Mouse (Mus musculus) liver, embryonic 12.5 days (tissue): ENCODE results near the gene Tmed9. TPM values are rescaled to one million over a fixed set of nuclear protein-coding genes. Genes with fewer than 3 reads are reported as not detected.

ENCODE experiments used
- ATAC-seq: fragments of 200-750 bp; cut with Nextera tagmentation; 2 replicates; pipeline ENCODE4 v1.8.0; 2017; ENCODE audit warnings: moderate number of reproducible peaks, mild to moderate bottlenecking, moderate library complexity
- H3K27ac ChIP-seq: fragments of 300-500 bp; sonication (generic); 2 replicates; pipeline ENCODE4 v1.5.1; 2016; ENCODE audit warnings: mild to moderate bottlenecking
- H3K27me3 ChIP-seq: fragments of 300-500 bp; sonication (generic); replicated peaks from 2 replicates; pipeline ENCODE4 v1.6.1; 2016; ENCODE audit warnings: mild to moderate bottlenecking, moderate library complexity
- H3K36me3 ChIP-seq: fragments of 300-500 bp; sonication (generic); 2 replicates; pipeline ENCODE4 v1.6.1; 2016; ENCODE audit warnings: mild to moderate bottlenecking, moderate library complexity
- H3K4me1 ChIP-seq: fragments of 300-500 bp; sonication (generic); 2 replicates; pipeline ENCODE4 v1.6.1; 2016
- H3K4me2 ChIP-seq: fragments of 300-500 bp; sonication (generic); 2 replicates; pipeline ENCODE4 v1.6.1; 2016; ENCODE audit warnings: mild to moderate bottlenecking, moderate library complexity
- H3K4me3 ChIP-seq: fragments of 300-500 bp; sonication (generic); 2 replicates; pipeline ENCODE4 v1.5.1; 2016; ENCODE audit warnings: mild to moderate bottlenecking, moderate library complexity
- H3K9ac ChIP-seq: fragments of 300-500 bp; sonication (generic); 2 replicates; pipeline ENCODE4 v1.6.1; 2016; ENCODE audit warnings: mild to moderate bottlenecking, moderate library complexity
- H3K9me3 ChIP-seq: fragments of 300-500 bp; sonication (generic); replicated peaks from 2 replicates; pipeline ENCODE4 v1.6.1; 2016; ENCODE audit warnings: mild to moderate bottlenecking, moderate library complexity
- WGBS: fragments of 180-500 bp; shearing (Covaris S2); methylation state at CpG from one replicate; pipeline ENCODE4 v1.1.7; 2016; ENCODE audit not compliant: insufficient replicate concordance; 5-methylcytosine and 5-hydroxymethylcytosine counted together
- polyA plus RNA-seq: library from polyadenylated mRNA; unstranded; fragments of >200 nt; fragmentation: Nextera tagmentation; extraction: Ambion mirVana; gene quantifications from 2 replicates; pipeline ENCODE4 v1.2.1, GENCODE M21; 2016

The Tmed9 gene
- 73.8 and 75.8 TPM in 2 replicates for polyA plus RNA-seq

- ATAC-seq = no peak
- WGBS = 78% methylated on average over 2 of the region's 2 CpGs
- H3K9me3 ChIP-seq = no peaks in the 10 kb centered on the region
- H3K27me3 ChIP-seq = no peaks in the 10 kb centered on the region
- H3K4me3 ChIP-seq = no peak within 1 kb of the TSS
- no peak within 1 kb of the TSS for H3K4me2 ChIP-seq
- H3K9ac ChIP-seq = no peak within 1 kb of the TSS
- H3K27ac ChIP-seq = no peak within 1 kb of the TSS
- peaks cover 9% of the 10 kb centered on the region for H3K36me3 ChIP-seq
- peaks cover 30% of the 10 kb centered on the region for H3K4me1 ChIP-seq
Observed at GRCm38 (mm10) chr13:55573432-55573831, at the start of gene Tmed9. TSS of gene Tmed9 (plus strand) at chr13:55573732.

- Histone ChIP-seq H3K27ac (0 out of 2 replicates have a peak overlapping the region, but pooled peaks have one; percentile 12), H3K36me3 (peaks cover 7% of the 10 kb centered on the region), H3K4me3 (no peak overlapping the region), H3K4me2 (no peak overlapping the region), H3K27me3 (peaks cover 3% of the 10 kb centered on the region; the same call in 1 of the 2 replicates), H3K4me1 (peaks cover 35% of the 10 kb centered on the region), H3K9ac (no peak overlapping the region), H3K9me3 (no peaks in the 10 kb centered on the region)
- no peak for ATAC-seq
- 82% methylated on average over 23 of the region's 23 CpGs for WGBS
Observed at GRCm38 (mm10) chr13:55523951-55524600, 49.5 kb upstream of the Tmed9 start.

- no peak overlapping the region for H3K9ac ChIP-seq
- WGBS = 70% methylated on average over 16 of the region's 16 CpGs
- ATAC-seq = no peak
- no peak overlapping the region for H3K4me2 ChIP-seq
- H3K27ac ChIP-seq = no peak overlapping the region
- peaks cover 26% of the 10 kb centered on the region for H3K36me3 ChIP-seq
- no peaks in the 10 kb centered on the region for H3K9me3 ChIP-seq
- H3K4me1 ChIP-seq = peaks cover 48% of the 10 kb centered on the region
- no peaks in the 10 kb centered on the region; the same call in 1 of the 2 replicates for H3K27me3 ChIP-seq
- no peak overlapping the region for H3K4me3 ChIP-seq
Observed at GRCm38 (mm10) chr13:55525733-55526553, 47.6 kb upstream of the Tmed9 start.

GRCm38 (mm10) chr13:55527212-55527611, 46.3 kb upstream of the Tmed9 start:
- Histone ChIP-seq H3K4me1 (peaks cover 48% of the 10 kb centered on the region), H3K36me3 (peaks cover 39% of the 10 kb centered on the region), H3K4me2 (peak overlapping the region; percentile 21), H3K27ac (peak overlapping the region; percentile 73), H3K9me3 (no peaks in the 10 kb centered on the region), H3K9ac (no peak overlapping the region), H3K4me3 (0 out of 2 replicates have a peak overlapping the region, but pooled peaks have one; percentile 11), H3K27me3 (no peaks in the 10 kb centered on the region)
- WGBS = 72% methylated on average over 16 of the region's 16 CpGs
- ATAC-seq = 0 out of 2 replicates have a peak, but pooled peaks have one; percentile 1

- Histone ChIP-seq H3K4me3 (0 out of 2 replicates have a peak overlapping the region, but pooled peaks have one; percentile 11), H3K27ac (peak overlapping the region; percentile 73), H3K36me3 (peaks cover 46% of the 10 kb centered on the region), H3K27me3 (no peaks in the 10 kb centered on the region), H3K4me1 (peaks cover 44% of the 10 kb centered on the region), H3K4me2 (peak overlapping the region; percentile 21), H3K9me3 (no peaks in the 10 kb centered on the region), H3K9ac (peak overlapping the region; percentile 45; the same call in 1 of the 2 replicates)
- ATAC-seq = peak; percentile 53
- WGBS = 24% methylated on average over 18 of the region's 18 CpGs
Observed at GRCm38 (mm10) chr13:55527834-55528772, 45.4 kb upstream of the Tmed9 start.

GRCm38 (mm10) chr13:55529198-55529915, 44.2 kb upstream of the Tmed9 start, which contains the start of gene Dok3:
TSS of gene Dok3 (minus strand) at chr13:55529296.
- Histone ChIP-seq H3K9me3 (no peaks in the 10 kb centered on the region), H3K27ac (peak within 1 kb of the TSS; percentile 67), H3K4me1 (peaks cover 37% of the 10 kb centered on the region), H3K36me3 (peaks cover 52% of the 10 kb centered on the region), H3K4me3 (0 out of 2 replicates have a peak within 1 kb of the TSS, but pooled peaks have one; percentile 11), H3K4me2 (peak within 1 kb of the TSS; percentile 21), H3K9ac (peak within 1 kb of the TSS; percentile 45; the same call in 1 of the 2 replicates), H3K27me3 (no peaks in the 10 kb centered on the region)
- 54% methylated on average over 8 of the region's 8 CpGs for WGBS
- ATAC-seq = no peak

GRCm38 (mm10) chr13:55535191-55535590, 38.3 kb upstream of the Tmed9 start:
- no peaks in the 10 kb centered on the region for H3K9me3 ChIP-seq
- peak overlapping the region; percentile 95 for H3K4me2 ChIP-seq
- no peak overlapping the region for H3K9ac ChIP-seq
- ATAC-seq = no peak
- peak overlapping the region; percentile 86; the same call in 1 of the 2 replicates for H3K4me3 ChIP-seq
- H3K36me3 ChIP-seq = peaks cover 66% of the 10 kb centered on the region
- WGBS = 81% methylated on average over 15 of the region's 15 CpGs
- H3K4me1 ChIP-seq = peaks cover 26% of the 10 kb centered on the region
- no peak overlapping the region for H3K27ac ChIP-seq
- H3K27me3 ChIP-seq = no peaks in the 10 kb centered on the region

GRCm38 (mm10) chr13:55535796-55536193, 37.7 kb upstream of the Tmed9 start:
- peaks cover 66% of the 10 kb centered on the region for H3K36me3 ChIP-seq
- H3K4me1 ChIP-seq = peaks cover 29% of the 10 kb centered on the region
- peak overlapping the region; percentile 86 for H3K4me3 ChIP-seq
- no peaks in the 10 kb centered on the region for H3K27me3 ChIP-seq
- no peaks in the 10 kb centered on the region for H3K9me3 ChIP-seq
- peak overlapping the region; percentile 62 for H3K27ac ChIP-seq
- 15% methylated on average over 17 of the region's 17 CpGs for WGBS
- no peak for ATAC-seq
- peak overlapping the region; percentile 84 for H3K9ac ChIP-seq
- peak overlapping the region; percentile 95 for H3K4me2 ChIP-seq

GRCm38 (mm10) chr13:55536194-55537175, 37.0 kb upstream of the Tmed9 start, which contains the start of gene Ddx41:
TSS of gene Ddx41 (minus strand) at chr13:55536658.
- 1% methylated on average over 70 of the region's 70 CpGs for WGBS
- H3K27ac ChIP-seq = peak within 1 kb of the TSS; percentile 62

GRCm38 (mm10) chr13:55540933-55541332, 32.6 kb upstream of the Tmed9 start:
- H3K4me2 ChIP-seq = no peak overlapping the region
- H3K9ac ChIP-seq = no peak overlapping the region
- peaks cover 42% of the 10 kb centered on the region for H3K4me1 ChIP-seq
- H3K27me3 ChIP-seq = no peaks in the 10 kb centered on the region
- H3K36me3 ChIP-seq = peaks cover 71% of the 10 kb centered on the region
- WGBS = 81% methylated on average over 2 of the region's 2 CpGs
- ATAC-seq = no peak
- H3K4me3 ChIP-seq = no peak overlapping the region
- no peaks in the 10 kb centered on the region for H3K9me3 ChIP-seq
- H3K27ac ChIP-seq = no peak overlapping the region

More at GRCm38 (mm10) chr13:55536194-55537175, 37.0 kb upstream of the Tmed9 start, which contains the start of gene Ddx41:
- peaks cover 35% of the 10 kb centered on the region for H3K4me1 ChIP-seq
- H3K9me3 ChIP-seq = no peaks in the 10 kb centered on the region
- H3K36me3 ChIP-seq = peaks cover 66% of the 10 kb centered on the region
- H3K4me3 ChIP-seq = peak within 1 kb of the TSS; percentile 86
- no peaks in the 10 kb centered on the region for H3K27me3 ChIP-seq
- peak within 1 kb of the TSS; percentile 95 for H3K4me2 ChIP-seq
- H3K9ac ChIP-seq = peak within 1 kb of the TSS; percentile 84
- ATAC-seq = peak; percentile 97
